Mouse (Mus musculus): ENCODE measurements around the gene Tusc1. TPM values are rescaled to one million over a fixed set of nuclear protein-coding genes. Genes with fewer than 3 reads are reported as not detected.

Gene Tusc1
- total and polyA plus RNA-seq, 3 experiments = 4.8 to 9.5 TPM; not detected in 1

GRCm38 (mm10) chr4:93286065-93286464 is 49.2 kb downstream of the Tusc1 start:
- Histone ChIP-seq H3K79me2 (ENCODE audit: control insufficient read depth, insufficient read depth, low read length, poor library complexity) (no peaks in the 10 kb centered on the region), H3K9me3 (replicated peaks; ENCODE audit: insufficient read depth, low read length) (no peaks in the 10 kb centered on the region), H3K36me3 (ENCODE audit: control insufficient read depth in 1 of 2, insufficient read depth in 2 of 2, low read length in 2 of 2) (no peaks in the 10 kb centered on the region), H3K27me3 (ENCODE audit: control insufficient read depth in 1 of 2, insufficient read depth in 2 of 2, low read length in 2 of 2) (no peaks in the 10 kb centered on the region), H3K9ac (ENCODE audit: control insufficient read depth, low read depth, low read length, poor library complexity, severe bottlenecking) (no peak overlapping the region), H3K27ac (ENCODE audit: control insufficient read depth, low read depth, low read length) (no peak overlapping the region), H3K4me1 (ENCODE audit: control insufficient read depth in 1 of 2, insufficient read depth in 2 of 2, low read length in 2 of 2) (no peaks in the 10 kb centered on the region), H3K4me3 (ENCODE audit: control insufficient read depth in 1 of 2, insufficient read depth in 1 of 2, low read depth in 2 of 2, low read length in 2 of 2) (no peak overlapping the region)
- DNase-seq (ENCODE audit: low read depth, low spot score) = no peak
- TF ChIP-seq TAL1 (IDR thresholded peaks at IDR 0.05; ENCODE audit: low read length) = no peak
- TF ChIP-seq ELF1 (IDR thresholded peaks at IDR 0.05; ENCODE audit: low read depth, low read length) = no peak
- TF ChIP-seq USF2 (IDR thresholded peaks at IDR 0.05; ENCODE audit: borderline replicate concordance in 1 of 2, insufficient read depth in 1 of 2, low read depth in 1 of 2, low read length in 2 of 2) = no peak
- TF ChIP-seq MEF2A (IDR thresholded peaks at IDR 0.05; ENCODE audit: extremely low read depth, insufficient replicate concordance, low read depth, low read length, poor library complexity, severe bottlenecking) = no peak
- TF ChIP-seq EP300 (IDR thresholded peaks at IDR 0.05; ENCODE audit: low read depth in 1 of 2, low read length in 2 of 2) = no peak
- TF ChIP-seq RAD21 (IDR thresholded peaks at IDR 0.05; ENCODE audit: low read depth, low read length) = no peak
- TF ChIP-seq SMC3 (IDR thresholded peaks at IDR 0.05; ENCODE audit: low read depth, low read length) = no peak
